Mouse (Mus musculus): ENCODE measurements around the gene Rpp38.

Gene Rpp38

DNA sequence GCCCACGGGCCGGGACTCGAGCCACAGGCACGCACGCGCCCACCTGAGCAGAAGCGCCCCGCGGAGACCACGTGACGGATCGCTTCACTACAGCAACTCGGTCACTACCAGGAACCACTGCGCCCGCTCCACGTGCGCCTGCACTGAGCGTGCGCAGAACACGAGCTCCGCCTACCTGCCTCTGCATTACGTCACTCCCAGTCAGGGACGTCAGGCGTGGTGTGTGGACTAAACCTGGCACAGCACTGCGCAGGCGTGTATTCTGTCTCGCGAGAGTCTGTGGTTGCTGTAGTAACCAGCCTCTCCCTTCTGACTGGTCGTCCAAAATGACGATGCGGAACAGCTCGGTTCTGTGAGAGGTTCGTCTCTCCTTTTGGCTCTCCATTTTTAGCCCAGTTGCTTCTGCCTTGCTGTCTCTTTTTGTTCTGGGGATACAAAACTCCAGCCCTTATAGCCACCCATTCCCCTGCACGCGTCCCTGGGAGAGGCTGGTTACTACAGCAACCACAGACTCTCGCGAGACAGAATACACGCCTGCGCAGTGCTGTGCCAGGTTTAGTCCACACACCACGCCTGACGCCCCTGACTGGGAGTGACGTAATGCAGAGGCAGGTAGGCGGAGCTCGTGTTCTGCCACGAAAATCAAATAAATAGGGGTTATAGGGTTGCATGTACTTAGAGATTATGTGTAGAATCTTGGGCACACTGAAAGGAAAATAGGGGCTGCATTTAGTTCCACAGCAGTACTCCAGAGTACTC is at the start of gene Rpp38:
TSS of gene Rpp38 (minus strand) at position 160 of the 759 bp plus-strand sequence.
- peak; percentile 98 for DNase-seq

GRCm38 (mm10) chr2:3365127-3365526 is 32.7 kb upstream of the Rpp38 start:
- peak; percentile 65 for DNase-seq

DNA sequence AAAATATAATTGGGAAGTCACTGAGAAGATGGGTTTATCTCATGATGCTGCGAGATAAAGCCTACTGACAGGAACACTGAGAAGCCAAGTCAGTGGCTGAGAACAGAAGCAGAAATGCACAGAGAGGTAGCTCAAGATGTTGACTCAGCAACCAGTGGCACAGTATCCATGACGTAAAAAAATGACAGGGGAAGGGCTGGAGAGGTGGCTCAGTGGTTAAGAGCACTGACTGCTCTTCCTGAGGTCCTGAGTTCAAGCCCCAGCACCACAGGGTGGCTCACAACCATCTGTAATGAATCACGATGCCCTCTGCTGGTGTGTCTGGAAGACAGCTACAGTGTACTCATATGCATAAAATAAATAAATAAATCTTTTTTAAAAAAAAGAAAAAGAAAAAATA is 28.6 kb upstream of the Rpp38 start:
- no peak for DNase-seq

GRCm38 (mm10) chr2:3357887-3358286 is 25.4 kb upstream of the Rpp38 start:
- DNase-seq: no peak

DNA sequence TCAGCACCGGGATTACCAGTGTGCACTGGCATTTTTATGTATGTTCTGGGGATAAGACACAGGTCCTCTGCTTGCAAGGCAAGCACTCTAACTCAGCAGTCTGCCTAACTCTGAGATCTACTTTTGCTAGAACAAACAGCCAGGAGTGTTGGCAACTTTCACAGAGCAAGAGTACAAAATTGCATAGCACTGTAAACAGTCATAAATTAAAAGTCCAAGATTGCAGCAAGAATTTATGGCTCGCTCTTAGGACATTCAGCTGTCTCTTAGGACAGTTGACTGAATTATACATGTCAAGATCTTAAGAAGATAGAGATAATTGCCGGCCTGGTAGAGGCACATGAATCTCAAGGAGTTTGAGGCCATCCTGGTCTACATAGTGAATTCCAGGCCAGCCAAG is 23.9 kb upstream of the Rpp38 start:
- DNase-seq: no peak

GRCm38 (mm10) chr2:3355793-3356192 is 23.4 kb upstream of the Rpp38 start:
- peak; percentile 58 for DNase-seq

DNA sequence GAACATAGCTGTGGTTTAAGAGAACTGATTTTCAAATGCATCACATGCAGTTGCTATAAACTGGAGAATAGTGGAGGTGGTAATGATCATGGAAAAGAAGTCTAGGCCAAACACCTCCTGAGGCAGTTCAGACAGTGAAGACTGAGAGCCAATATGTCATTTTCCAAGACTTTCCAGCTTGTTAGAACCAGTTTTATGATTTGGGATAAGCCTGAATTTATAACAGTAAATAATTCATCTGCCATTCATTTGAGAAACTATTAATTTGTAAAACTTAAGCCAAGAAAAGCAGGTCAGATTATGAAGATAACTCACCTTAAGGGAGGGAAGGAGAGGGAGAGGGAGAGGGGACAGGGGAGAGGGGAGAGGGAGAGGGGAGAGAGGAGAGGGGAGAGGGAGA is 20.7 kb upstream of the Rpp38 start:
- no peak for DNase-seq

DNA sequence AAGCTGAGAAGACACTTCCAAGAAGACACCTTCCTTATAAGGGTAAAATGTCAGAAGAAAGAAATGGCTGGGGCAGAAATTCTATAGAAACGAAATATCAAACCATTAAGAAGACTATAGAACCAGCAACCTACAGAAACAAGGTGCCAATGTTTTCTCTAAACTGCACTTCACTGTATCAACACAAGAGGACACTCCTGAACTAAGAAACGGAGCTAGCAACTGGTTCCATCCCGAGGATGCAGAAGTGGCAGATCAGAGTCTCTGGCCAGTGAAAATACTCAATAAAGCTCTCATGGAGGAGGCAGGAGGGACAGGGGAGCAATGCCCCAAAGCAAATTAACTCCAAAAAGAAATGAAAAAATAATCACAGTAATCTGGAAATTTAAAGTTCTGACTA is 16.5 kb upstream of the Rpp38 start:
- peak; percentile 69 for DNase-seq

DNA sequence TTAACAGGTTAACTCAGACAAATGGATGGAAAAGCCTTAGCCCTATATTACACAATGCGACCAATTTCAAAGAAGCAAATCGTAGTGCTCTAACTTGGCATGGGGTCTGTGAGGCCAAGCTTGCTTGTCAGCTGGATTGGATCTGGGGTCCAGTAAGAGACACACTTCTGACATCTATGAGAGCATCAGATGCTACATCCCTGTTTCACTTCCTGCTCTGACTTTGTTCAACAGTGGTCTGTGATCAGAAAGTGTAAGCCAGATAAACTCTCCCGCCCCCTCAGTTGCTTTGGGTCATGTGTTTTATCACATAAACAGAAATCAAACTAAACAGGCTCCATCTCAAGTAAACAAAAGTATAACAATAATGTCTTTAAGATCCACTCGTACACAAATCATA is 16.0 kb upstream of the Rpp38 start:
- DNase-seq: no peak

DNA sequence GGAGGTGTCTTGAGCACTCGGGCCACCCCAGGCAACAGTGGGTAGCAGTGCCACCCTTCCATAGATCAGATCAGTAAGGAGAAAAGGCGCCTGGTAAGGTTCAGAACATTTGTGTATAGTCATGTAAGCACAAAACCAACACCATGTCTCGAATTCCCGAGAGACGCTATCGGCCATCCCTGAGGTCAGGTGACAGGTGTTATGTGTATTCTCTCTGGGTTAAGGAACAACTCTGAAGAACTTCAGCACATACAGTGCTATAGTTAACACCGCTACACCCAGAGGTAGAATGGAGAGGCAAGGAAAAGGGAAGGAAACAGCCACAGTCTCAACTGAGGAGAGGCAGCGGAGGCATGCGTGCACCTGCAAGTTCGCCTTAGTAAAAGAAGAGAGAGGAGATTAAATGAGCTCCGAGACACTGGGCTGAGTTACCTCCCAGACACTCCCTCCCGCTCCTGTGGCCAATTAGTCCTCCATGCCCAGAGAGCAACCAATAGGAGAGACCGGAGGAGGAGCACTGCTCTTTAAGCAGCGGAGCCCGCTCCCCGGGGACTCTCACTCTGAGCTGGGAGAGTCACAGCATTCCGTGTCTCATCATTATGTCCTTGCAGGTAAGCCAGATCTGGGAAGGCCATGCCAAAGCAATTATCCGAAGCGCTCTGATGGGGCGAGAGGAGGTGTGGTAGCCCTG is 3.3 kb upstream of the Rpp38 start, which contains the start of gene Acbd7:
TSS of gene Acbd7 (plus strand) at position 558 of the 691 bp plus-strand sequence.
- DNase-seq: peak; percentile 87

GRCm38 (mm10) chr2:3333761-3334160 is 1.3 kb upstream of the Rpp38 start:
- DNase-seq: no peak

DNA sequence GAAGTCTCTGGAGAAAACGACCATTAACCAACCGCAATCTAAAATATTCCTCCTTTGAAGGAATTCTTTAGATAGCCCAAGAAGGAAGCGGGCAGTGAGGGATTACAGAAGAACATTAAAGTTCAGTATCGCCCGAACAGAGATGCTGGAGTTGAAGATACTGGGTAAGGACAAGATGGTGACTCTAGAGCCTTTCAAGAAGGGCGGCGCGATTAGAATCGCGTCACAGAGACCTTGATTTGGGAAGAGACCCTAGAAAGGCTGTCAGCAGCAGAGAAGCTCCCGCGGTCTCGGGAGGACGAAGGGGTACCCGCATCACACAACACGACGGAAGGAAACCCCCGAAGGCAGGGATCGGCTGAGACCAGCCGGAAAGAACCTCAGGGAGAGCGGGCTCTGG is 387 bp downstream of the Rpp38 start:
- no peak for DNase-seq

GRCm38 (mm10) chr2:3331071-3331703 is 1.3 kb downstream of the Rpp38 start:
- DNase-seq: no peak

DNA sequence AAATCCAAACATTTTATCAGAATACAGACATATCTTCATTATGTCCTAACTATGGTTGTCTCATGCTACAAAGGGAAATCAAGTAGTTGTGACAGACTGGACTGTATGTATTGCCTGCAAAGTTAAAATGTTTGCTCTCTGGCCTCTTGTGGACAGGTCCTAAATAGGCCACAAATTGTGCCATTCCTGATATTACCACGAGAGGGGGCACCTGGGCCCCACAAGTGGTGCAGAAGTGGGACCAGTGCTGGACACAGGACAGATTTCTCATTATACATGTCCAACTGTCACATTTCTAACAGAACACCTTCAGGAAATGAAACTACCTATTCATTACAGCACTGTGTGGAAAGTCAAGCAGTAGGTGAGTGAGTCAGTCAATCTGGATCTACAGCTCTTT is 5.1 kb downstream of the Rpp38 start:
- peak; percentile 78 for DNase-seq

GRCm38 (mm10) chr2:3326547-3326946 is 5.9 kb downstream of the Rpp38 start:
- DNase-seq: no peak

- no peak for DNase-seq
Observed at GRCm38 (mm10) chr2:3324381-3325130, 7.9 kb downstream of the Rpp38 start.

- DNase-seq: no peak
Observed at GRCm38 (mm10) chr2:3323132-3323531, 9.3 kb downstream of the Rpp38 start.

- no peak for DNase-seq
Observed at GRCm38 (mm10) chr2:3305426-3306025, 26.9 kb downstream of the Rpp38 start.

DNA sequence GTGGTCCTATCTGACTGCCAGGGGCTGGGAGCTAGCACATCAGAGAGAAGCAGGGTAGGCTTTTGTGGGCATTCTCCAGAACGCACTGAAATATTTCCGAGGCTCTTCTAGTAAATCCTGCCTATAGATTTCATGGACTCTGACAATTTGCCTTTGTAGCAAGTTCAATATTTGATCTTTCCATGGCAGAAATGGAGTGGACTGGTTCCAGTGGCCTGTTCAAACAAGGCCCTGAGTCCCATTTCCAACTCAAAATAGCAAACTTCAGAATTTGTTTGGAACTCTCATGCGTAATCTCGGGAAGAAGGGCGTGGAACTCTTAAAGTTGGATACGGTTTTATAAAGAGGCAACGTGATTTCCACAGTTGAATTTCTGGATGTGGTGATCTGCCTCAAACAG is 36.6 kb downstream of the Rpp38 start:
- DNase-seq: no peak

DNA sequence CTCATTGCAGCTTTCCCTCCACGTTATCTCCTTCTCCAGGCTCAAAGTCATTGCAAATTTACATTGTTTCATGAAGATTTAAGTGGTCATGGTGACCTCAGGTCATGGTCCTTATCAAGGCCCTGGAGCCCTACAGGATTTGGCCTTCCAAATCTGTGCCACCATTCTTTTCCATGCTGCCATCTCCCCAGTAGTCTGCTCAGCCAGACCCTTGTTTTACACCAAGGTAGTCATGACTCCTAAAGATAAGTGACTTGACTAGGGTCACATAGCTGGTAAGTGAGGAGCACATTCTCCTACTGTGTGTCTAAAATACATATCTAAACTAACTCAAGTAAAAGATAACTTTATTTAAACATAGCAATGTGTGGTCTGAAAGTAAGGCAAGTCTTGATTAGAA is 40.3 kb downstream of the Rpp38 start:
- DNase-seq: no peak

DNA sequence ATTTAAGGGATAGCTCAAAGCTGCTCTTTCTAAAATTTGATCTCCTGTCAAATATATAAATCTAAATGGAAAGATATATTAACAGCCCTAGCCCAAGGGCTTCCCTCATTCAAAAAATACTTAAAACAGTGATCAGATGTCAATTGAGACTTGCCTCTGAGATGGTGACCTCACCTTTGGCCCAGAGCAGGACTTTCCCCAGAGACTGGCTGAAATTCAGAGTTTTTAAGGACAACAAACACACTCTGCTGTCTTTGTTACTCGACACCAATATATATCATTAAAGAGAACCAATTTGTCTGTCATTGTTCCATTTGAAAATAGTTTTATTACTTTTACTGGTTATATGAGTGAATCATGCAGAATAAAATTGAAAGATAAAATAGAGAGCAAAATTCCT is 42.9 kb downstream of the Rpp38 start:
- no peak for DNase-seq

GRCm38 (mm10) chr2:3286243-3286642 is 46.2 kb downstream of the Rpp38 start:
- no peak for DNase-seq

DNA sequence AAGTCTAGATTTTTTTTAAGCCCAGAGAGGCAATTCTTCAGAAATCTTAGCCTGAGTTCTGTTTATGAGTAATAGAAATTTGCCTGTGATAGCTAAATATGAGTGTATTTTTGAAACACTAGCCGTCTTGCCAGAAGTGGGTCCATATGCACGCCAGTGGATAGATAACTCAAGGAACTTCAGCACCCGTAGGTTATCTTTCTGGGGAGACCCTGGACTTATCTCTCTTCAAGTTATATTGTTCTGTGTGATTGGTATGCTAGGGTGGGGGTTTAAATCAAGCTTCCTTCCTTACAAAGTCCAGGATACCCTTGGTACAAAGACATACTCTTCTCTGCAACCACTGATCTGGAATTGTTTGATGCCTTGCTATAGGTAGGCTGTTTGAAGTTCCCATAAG is 46.7 kb downstream of the Rpp38 start:
- no peak for DNase-seq
